Mouse (Mus musculus) embryonic stem cell, embryonic (primary cell): ENCODE measurements around the gene Fam149b.

Source experiments
- CTCF ChIA-PET, 4 experiments: fragments of 300-600 bp in 2 of 4; fragments of 350-600 bp in 2 of 4; sonication (Branson Sonifier 250); formaldehyde crosslinking; loops; one replicate each; lab custom pipeline; 2022; ENCODE audit warnings: inconsistent platforms in 2 of 4; lab: Charles Lee
- POLR2A ChIA-PET, 4 experiments: fragments of 300-600 bp in 2 of 4; fragments of 350-600 bp in 2 of 4; sonication (Branson Sonifier 250); formaldehyde crosslinking; loops; one replicate each; lab custom pipeline; 2022; ENCODE audit warnings: antibody characterized with exemption in 4 of 4, inconsistent platforms in 1 of 4; lab: Charles Lee

Gene Fam149b

DNA sequence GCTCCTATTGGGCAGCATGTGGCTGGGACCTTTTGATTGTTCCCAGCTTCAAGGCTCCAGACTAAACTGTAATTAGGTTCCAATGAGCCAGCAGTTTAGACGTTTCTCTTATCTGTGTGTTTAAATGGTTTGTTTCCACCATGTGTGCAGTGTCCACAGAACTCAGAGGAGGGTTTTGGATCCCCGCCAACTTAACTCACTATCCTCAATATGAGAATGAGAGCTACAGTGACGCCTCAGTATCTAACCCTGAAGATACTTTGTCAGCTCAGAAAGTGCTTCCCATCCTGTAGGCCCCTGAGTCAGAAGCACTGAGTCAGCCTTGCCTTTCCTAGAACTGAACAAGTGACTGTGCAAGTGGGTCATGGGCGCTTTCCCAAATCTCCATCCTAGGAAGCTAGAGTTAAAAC, 29.2 kb downstream of the Fam149b start:
- ChIA-PET POLR2A (interaction anchor here in 3 of 4 experiments (0.5 to 7.8 kb wide), 17 partner anchors 9 to 578 kb away, joined by 3 to 60 read pairs (median 5); partner anchors contain the start of genes Dnajc9 (in 2 of the 3), Ecd (in 2 of the 3), Fam149b (in 2 of the 3) and Mrps16 (in 1 of the 3)), CTCF (interaction anchor here (0.5 to 4.7 kb wide), 15 partner anchors 9 to 642 kb away, joined by 3 to 36 read pairs (median 4); partner anchors contain the start of genes Cfap70 (in 1 of the 4), Dnajc9 (in 1 of the 4), Ecd (in 1 of the 4) and Fam149b (in 1 of the 4))

DNA sequence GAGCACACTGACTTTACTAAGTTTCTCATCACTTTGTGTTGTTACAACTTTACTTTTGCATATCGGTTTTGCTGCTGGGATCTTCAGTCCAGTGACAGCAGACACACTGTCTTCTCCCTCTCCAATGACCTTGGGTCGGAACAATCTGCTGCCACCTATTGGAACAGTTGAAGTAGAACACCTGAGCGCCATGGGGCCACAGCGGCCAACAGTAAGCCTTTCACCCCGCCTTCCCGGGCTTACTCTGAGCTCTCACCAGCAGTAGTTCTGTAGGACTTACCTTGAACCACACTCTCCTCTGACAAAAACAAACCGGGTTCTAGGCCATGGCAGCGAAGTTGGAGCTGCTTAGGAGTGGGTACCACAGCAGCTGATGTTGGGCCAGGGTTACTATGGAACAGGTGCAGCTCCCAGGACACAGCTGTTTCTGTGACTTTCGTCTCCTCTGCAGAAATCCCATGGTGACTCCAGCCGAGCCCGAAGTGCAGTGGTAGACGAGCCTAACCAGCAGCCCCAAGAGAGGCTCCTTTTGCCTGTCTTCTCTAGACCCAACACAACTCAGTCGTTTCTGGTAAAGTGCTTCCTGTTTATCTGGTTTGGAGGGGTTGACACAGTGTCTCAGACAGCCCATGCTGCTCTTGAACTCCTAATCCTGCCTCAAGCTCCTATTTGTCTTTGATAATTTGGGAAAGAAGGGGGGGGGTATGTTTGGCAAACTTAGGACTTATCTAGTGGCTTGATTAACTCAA, 30.5 kb downstream of the Fam149b start:
- POLR2A ChIA-PET = interaction anchor here (0.6 to 7.8 kb wide), 44 partner anchors 9 to 551 kb away, joined by 3 to 60 read pairs (median 5); partner anchors contain the start of genes Mrps16 (in 4 of the 4), Dnajc9 (in 3 of the 4), Ecd (in 2 of the 4) and Fam149b (in 2 of the 4)
- CTCF ChIA-PET = interaction anchor here (0.5 to 4.7 kb wide), 40 partner anchors 9 to 548 kb away, joined by 3 to 36 read pairs (median 4); partner anchors contain the start of genes Mrps16 (in 3 of the 4), Dnajc9 (in 2 of the 4), Anxa7 (in 1 of the 4) and Cfap70 (in 1 of the 4)

DNA sequence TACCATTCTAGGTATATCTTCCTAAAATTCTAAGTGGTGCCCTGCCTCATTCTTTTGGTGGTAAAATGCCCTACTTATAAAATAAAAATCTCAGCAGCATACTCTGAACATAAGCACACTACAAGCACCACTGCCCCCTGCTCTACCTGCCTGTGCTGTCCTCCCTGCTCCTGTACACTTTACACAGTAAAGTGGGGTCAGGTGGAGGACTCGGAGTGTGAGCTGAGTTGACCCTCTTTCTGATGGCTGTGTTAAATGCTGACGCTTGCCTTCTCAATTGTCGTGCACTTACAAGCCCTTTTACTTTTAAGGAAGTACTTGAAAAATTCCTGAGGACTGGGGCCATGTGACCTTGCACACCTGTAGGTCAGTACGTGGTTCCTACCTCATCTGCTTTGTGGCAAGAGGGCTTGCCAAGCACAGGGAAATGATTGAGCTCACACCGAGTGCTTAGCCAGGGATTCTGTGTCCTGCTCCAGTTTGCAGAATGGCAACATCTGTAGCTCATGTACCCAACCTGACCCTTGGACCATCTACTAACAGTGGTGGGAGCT, 31.2 kb downstream of the Fam149b start:
- CTCF ChIA-PET = interaction anchor here (0.6 to 4.7 kb wide), 24 partner anchors 8 to 317 kb away, joined by 3 to 36 read pairs (median 6); partner anchors contain the start of genes Dnajc9 (in 2 of the 4), Mrps16 (in 2 of the 4), Anxa7 (in 1 of the 4) and Cfap70 (in 1 of the 4)
- POLR2A ChIA-PET = interaction anchor here (0.6 to 7.8 kb wide), 37 partner anchors 8 to 550 kb away, joined by 3 to 60 read pairs (median 6); partner anchors contain the start of genes Mrps16 (in 4 of the 4), Dnajc9 (in 3 of the 4), Ecd (in 2 of the 4) and Fam149b (in 2 of the 4)

DNA sequence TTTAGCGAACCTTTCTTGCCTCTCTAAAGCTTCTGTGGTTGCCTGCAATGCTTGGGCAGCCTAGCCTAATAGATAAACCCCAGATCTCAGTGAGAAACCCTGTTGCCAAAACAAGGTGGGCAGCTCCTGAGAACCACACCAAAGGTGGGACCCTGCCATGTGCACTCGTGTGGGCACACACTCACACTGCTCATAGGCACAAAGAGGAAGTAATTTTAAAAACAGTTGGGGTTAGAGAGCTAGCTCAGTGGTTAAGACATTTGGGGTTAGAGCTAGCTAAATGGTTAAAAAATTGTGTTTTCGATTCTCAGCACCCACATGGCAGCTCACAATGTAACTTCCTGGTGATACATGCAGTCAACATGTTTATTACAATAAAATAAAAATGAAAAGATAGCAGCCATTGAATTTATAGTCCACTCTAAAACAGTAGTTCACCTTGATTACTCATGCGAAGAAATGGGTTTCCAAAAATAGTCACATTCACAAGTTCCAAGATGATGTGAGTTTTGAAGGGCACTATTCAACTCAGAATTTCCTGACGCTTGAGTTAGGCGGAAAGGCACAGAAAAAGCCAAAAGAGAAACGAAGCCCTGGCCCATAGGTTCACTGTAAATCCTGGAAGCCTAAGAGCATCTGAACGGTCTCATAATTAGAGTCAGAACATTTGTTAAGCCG, 31.9 kb downstream of the Fam149b start:
- ChIA-PET POLR2A (interaction anchor here (0.6 to 7.8 kb wide), 26 partner anchors 7 to 298 kb away, joined by 3 to 60 read pairs (median 6); partner anchors contain the start of genes Dnajc9 (in 3 of the 4), Mrps16 (in 3 of the 4), Ecd (in 2 of the 4) and Fam149b (in 2 of the 4)), CTCF (interaction anchor here in 3 of 4 experiments (0.6 to 4.7 kb wide), 15 partner anchors 8 to 100 kb away, joined by 3 to 36 read pairs (median 6); partner anchors contain the start of genes Dnajc9 (in 2 of the 3), Mrps16 (in 2 of the 3), Anxa7 (in 1 of the 3) and Fam149b (in 1 of the 3))

DNA sequence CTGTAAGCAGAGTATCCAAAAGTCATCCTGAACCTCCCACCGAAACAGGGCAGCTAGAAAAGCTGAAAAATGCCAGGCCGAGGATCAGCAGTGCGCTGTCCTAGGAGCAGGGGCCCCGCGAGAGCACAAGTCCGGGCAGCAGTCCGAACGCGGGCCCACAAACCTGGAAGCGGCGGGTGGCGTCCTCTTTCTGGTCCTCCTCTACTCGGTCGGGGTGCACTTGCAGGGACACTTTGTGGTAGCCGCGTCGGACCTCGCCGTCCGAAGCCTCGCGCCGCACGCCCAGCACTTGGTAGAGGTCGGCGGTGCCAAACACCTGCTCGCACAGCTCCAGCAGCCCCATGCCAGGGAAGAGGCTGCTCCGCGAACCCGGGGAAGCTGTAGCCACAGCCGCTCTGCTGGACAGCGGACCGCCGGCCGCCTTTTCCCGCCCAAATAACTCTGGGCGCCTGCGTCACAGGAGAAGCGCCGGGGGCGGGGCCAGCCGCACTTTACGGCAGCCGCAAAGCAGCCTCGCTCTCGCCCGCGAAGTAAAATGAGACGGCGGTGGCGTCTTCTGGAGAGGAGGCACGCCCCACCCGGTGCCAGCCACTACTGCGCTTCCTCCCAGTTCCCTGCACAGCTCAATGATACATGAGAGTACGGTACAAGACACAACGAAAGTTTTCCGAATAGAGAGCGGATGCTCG, 40.6 kb downstream of the Fam149b start, which contains the start of gene Dnajc9:
Dnajc9 (minus strand) TSS at position 470 of the 689 bp plus-strand sequence.
- POLR2A ChIA-PET = interaction anchor here (0.6 to 5.8 kb wide), 40 partner anchors 9 to 664 kb away, joined by 3 to 54 read pairs (median 4); partner anchors contain the start of genes Cfap70 (in 2 of the 4), Ecd (in 2 of the 4), Fam149b (in 2 of the 4) and Ppp3cb (in 2 of the 4)
- CTCF ChIA-PET = interaction anchor here in 3 of 4 experiments (0.5 to 5.4 kb wide), 8 partner anchors 10 to 270 kb away, joined by 3 to 36 read pairs (median 6); no protein-coding TSS in a partner anchor

DNA sequence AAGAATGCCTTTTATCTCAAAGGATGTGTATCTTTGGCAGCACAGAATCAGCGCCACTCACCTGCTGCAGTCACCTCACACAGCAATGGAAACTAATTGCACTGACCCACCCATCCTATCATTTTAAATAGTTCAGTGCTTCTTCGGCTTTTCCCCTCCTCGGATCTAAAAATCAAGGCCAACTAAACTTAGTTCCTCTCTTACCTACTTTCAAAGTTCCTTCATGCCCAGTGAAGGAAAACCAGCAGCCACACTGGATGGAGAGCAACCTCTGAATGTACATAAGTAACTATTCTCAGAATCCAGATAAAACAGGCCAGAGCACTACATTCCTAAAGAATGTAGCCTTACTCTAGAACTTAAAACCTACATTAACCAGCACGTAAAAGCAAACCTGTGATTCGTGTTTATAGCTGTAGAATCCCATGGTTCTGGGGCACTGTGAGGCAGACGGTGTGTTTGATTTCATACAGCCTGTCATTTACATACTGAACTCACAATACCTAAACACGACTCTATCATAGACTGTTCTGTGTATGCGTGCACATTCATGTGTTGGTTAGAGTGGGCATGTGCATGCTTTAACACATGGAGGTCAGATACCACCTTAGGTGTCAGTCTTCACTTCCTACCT, 41.6 kb downstream of the Fam149b start:
- ChIA-PET POLR2A (interaction anchor here in 2 of 4 experiments (0.6 to 5.9 kb wide), 17 partner anchors 8 to 453 kb away, joined by 3 to 60 read pairs (median 10); partner anchors contain the start of genes Anxa7 (in 1 of the 2), Cfap70 (in 1 of the 2), Ecd (in 1 of the 2) and Fam149b (in 1 of the 2)), CTCF (interaction anchor here in 1 of 4 experiments (0.7 to 5.4 kb wide), 3 partner anchors 11 to 266 kb away, joined by 3 to 36 read pairs (median 10); no protein-coding TSS in a partner anchor)

DNA sequence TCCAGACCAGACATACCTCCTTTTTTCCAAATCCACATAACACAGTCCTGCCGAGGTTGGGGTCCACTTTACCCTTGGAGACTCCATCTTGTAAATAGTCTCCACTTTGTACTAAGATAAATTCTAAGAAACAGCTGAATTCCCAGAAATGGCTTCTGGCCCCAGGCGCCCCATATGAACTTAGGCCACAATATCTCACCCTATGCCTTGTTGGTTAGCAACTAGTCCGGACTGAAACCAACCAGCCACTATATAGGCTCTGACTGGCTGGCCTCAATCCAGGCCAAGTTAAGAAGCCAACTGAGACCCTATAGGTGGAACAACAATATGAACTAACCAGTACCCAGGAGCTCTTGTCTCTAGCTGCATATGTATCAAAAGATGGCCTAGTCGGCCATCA, 44.4 kb downstream of the Fam149b start:
- ChIA-PET POLR2A (interaction anchor here in 3 of 4 experiments (0.6 to 5.9 kb wide), 17 partner anchors 8 to 537 kb away, joined by 3 to 60 read pairs (median 4); partner anchors contain the start of genes Ecd (in 2 of the 3), Fam149b (in 2 of the 3), Anxa7 (in 1 of the 3) and Fut11 (in 1 of the 3)), CTCF (interaction anchor here in 2 of 4 experiments (0.7 to 1.7 kb wide), 4 partner anchors 13 to 41 kb away, joined by 4 to 16 read pairs (median 4); no protein-coding TSS in a partner anchor)

DNA sequence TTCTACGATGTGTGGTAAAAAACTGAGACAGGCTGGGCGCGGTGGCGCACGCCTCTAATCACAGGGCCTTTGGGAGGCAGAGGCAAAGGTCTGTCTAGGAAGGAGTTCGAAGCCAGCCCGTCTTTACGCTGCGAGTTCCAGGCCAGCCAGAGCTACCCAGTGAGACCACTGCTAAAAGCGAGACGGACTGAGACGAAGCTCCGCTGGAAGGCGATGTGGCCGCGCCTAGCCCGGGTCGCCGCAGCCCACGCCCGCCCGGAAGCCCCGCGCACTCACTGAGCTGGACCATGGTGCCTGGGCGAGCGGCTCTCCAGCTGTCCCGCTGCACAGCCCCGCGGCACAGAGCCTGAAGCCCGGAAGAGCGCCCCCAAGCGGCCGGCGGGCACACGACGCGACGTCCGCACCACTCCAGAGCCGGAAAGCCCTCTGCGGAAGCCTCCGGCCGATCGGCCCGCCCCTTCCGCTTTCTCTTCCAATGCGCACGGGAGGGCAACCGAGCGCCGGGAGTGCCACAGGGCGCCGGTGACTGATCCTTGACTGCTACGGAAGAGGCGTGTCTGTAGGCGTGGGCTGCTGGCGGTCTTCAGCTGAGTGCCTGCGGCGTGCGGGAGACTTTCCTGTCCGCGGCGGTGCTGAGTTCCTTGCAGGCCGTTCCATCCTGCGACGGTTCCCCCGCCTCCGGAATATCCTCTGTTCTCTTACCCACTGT, 45.4 kb downstream of the Fam149b start, which contains the start of gene Mrps16:
Mrps16 (minus strand) TSS at position 430 of the 709 bp plus-strand sequence.
- ChIA-PET CTCF (interaction anchor here in 3 of 4 experiments (0.5 to 2.7 kb wide), 26 partner anchors 8 to 392 kb away, joined by 3 to 18 read pairs (median 3); partner anchors contain the start of genes Cfap70 (in 2 of the 3), Anxa7 (in 1 of the 3) and Fam149b (in 1 of the 3)), POLR2A (interaction anchor here (0.6 to 5.9 kb wide), 47 partner anchors 11 to 1453 kb away, joined by 3 to 60 read pairs (median 4); partner anchors contain the start of genes Cfap70 (in 2 of the 4), Ecd (in 2 of the 4), Fam149b (in 2 of the 4) and Kcnk5 (in 2 of the 4))

DNA sequence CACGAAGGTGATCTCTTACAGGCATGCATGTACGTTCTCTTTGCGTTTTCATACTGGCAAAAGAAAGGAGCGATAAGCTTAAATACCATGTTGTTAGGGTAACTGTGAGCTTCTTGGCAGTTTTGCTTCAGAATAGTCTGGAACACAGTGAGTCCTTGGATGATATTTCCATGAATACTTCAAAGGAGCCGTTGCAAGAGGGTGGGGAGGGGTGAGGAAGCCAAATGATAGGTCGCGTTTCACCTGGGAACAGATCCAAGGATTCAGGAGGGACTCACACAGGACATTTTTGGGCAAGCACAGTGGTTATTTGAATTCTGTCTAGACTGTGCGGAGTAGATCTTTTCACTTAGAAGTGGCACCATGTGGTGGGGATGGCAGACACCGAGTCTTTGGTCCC, 49.3 kb downstream of the Fam149b start:
- POLR2A ChIA-PET = interaction anchor here in 2 of 4 experiments (1.0 to 2.1 kb wide), 9 partner anchors 9 to 655 kb away, joined by 3 to 14 read pairs (median 4); partner anchors contain the start of genes Dnajc9 (in 2 of the 2), Adk (in 1 of the 2), Ap3m1 (in 1 of the 2) and Kcnk5 (in 1 of the 2)

DNA sequence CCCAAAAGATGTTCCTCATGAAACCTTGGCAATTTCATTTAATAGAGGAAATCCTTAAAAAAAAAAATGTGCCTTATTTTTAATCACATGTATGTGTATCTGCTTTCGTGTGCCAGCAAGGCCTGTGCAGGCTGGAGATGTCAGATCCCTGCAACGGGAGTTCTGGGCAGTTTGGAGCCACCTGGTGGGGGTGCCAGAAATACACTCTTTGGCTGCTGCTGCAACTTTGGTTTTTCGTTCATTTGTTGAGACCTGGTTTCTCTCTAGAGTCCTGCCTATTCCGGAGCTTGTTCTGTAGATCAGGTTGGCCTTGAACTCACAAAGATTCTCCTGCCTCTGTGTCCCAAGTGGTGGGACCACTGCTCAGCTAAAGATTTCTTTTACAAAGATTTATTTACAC, 50.9 kb downstream of the Fam149b start:
- CTCF ChIA-PET = interaction anchor here in 2 of 4 experiments (0.6 to 1.8 kb wide), 2 partner anchors 20 to 88 kb away, joined by 3 to 4 read pairs; no protein-coding TSS in a partner anchor
- POLR2A ChIA-PET = interaction anchor here in 2 of 4 experiments (0.6 to 1.9 kb wide), 5 partner anchors 11 to 129 kb away, joined by 3 to 9 read pairs (median 3); partner anchors contain the start of genes Cfap70 (in 1 of the 2) and Dnajc9 (in 1 of the 2)

More for the DNA sequence above, 49.3 kb downstream of the Fam149b start:
- CTCF ChIA-PET = interaction anchor here in 1 of 4 experiments (0.6 to 1.8 kb wide), 5 partner anchors 11 to 151 kb away, joined by 3 to 4 read pairs (median 3); no protein-coding TSS in a partner anchor

DNA sequence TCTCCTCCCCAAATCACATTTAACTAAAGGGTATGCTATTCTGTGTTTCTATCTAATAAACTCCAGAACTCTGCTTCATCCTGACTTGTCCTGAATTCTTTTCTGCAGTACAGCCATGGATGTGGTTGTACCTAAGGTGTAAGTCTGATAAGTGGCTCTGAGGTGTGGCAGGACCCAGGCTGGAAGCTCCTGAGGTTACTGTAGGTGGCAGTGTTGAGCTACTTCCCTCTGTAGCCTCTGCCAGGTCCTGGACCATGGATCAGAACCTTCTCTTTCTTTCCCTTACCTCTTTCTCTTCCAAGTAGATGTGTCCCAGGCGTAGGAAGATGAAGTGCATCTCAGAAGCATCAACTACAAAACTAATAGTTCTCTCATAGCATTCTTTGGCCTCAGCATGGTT, 52.1 kb downstream of the Fam149b start:
- ChIA-PET POLR2A (interaction anchor here in 3 of 4 experiments (0.6 to 1.9 kb wide), 13 partner anchors 9 to 651 kb away, joined by 3 to 10 read pairs (median 4); partner anchors contain the start of genes Dnajc9 (in 2 of the 3) and Usp54 (in 1 of the 3)), CTCF (interaction anchor here (0.5 to 1.4 kb wide), 35 partner anchors 8 to 1369 kb away, joined by 3 to 14 read pairs (median 3); partner anchors contain the start of genes Adk (in 1 of the 4), Anxa7 (in 1 of the 4), Ap3m1 (in 1 of the 4) and Dnajc9 (in 1 of the 4))

DNA sequence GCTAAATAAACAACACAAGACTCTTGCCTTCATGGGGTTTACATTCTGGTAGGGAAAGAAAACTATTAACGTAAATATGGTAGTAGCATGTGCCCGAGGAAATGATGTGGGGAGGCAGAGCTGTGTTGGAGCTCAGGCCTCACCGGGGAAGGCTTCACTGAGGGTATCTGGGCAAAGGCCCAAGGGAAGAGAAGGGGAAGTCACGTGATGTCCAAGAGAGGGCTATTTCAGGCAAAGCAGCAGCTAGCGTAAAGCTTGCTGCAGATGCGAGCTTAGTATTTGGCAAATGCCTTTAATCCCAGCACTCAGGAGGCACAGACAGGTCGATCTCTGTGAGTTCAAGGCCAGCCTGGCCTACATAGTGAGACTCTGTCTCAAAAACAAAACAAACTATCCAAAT, 74.3 kb downstream of the Fam149b start:
- ChIA-PET POLR2A (interaction anchor here in 1 of 4 experiments (1.5 kb wide), 1 partner anchor 9 kb away, joined by 3 read pairs; no protein-coding TSS in a partner anchor), CTCF (interaction anchor here in 1 of 4 experiments (2.1 kb wide), 1 partner anchor 22 kb away, joined by 5 read pairs; no protein-coding TSS in a partner anchor)

DNA sequence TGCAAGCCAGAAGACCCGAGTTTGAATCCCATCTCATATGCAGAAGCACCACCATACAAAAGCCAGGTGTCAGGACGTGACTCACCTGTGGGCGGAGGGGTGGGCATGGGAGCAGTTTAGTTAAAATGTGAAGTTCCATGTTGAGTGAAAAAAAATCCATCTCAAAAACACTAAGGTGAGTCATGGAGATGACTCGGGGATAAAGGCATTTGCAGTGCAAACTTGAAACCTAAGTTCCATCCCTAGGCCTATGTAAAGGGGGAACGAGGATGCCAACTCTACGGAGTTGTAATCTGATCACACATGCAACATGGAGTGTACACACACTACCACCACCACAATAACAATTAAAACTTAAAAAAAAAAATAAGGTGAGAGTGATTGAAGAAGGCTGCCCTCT, 75.1 kb downstream of the Fam149b start:
- CTCF ChIA-PET = interaction anchor here in 1 of 4 experiments (2.1 kb wide), 1 partner anchor 23 kb away, joined by 5 read pairs; no protein-coding TSS in a partner anchor
- POLR2A ChIA-PET = no interaction called here

DNA sequence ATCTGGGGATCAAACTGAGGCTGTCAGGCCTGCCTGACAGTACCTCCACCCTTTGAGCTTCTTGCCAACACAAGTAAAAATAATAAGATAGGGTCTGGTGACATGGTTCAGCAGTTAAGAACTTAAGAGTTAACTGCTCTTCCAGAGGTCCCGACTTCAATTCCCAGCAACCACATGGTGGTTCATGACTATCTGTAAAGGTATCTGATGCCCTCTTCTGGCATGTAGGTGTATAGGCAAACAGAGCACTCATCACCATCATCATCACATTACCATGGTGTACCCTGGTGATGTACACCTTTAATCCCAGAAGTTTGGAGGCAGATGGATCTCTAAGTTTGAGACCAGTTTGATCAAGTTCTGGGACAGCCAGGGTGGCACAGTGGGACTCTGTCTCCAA, 80.6 kb downstream of the Fam149b start:
- CTCF ChIA-PET = interaction anchor here in 1 of 4 experiments (1.1 kb wide), 1 partner anchor 29 kb away, joined by 3 read pairs; no protein-coding TSS in a partner anchor

More for the DNA sequence above, 80.6 kb downstream of the Fam149b start:
- POLR2A ChIA-PET = interaction anchor here in 1 of 4 experiments (1.5 kb wide), 1 partner anchor 16 kb away, joined by 3 read pairs; no protein-coding TSS in a partner anchor
